In genomic region chr19:15790620-15791263, GRCm38 (mm10) we compare ENCODE assay signal across 11 mouse cellular contexts.
DNase-seq lines count a peak whose midpoint lies in the region; ATAC-seq and TF ChIP-seq lines count a peak whose summit lies in the region.
"Had no signal": no experiment of that assay in that cellular context is flagged by ENCODE, and none has a peak within 500 bp of the region (broad histone marks: within the 10 kb centered on the region; RNA-seq: fewer than 3 reads in every experiment).

No protein-coding gene starts in this region.

- no peak overlapping the region for H3K4me3 ChIP-seq in embryonic facial prominence, embryonic 11.5 days (ENCODE audit: low read depth, low read length)
- H3K4me3 ChIP-seq in embryonic facial prominence, embryonic 10.5 days, result no peak overlapping the region
- no peak overlapping the region for H3K4me3 ChIP-seq in lung, postnatal 0 days (ENCODE audit: low read depth, low read length)
- peak overlapping the region; percentile 5; the same call in 1 of the 2 replicates for H3K4me3 ChIP-seq in limb, embryonic 14.5 days (replicated peaks; ENCODE audit: low read length)
- no peak overlapping the region for H3K4me3 ChIP-seq in liver, postnatal 0 days (ENCODE audit: low read depth, low read length)

- ATAC-seq in embryonic facial prominence, embryonic 11.5 days (replicated peaks; ENCODE audit: insufficient number of reproducible peaks, low FRiP score, low TSS enrichment, low read depth), result no peak
- ATAC-seq in lung, postnatal 0 days, result no peak
- no peak for ATAC-seq in limb, embryonic 14.5 days (ENCODE audit: low FRiP score, low read depth)
- ATAC-seq in liver, postnatal 0 days, result no peak
- ATAC-seq: Patski had no signal

- H3K27me3 ChIP-seq in embryonic facial prominence, embryonic 11.5 days (ENCODE audit: control insufficient read depth, insufficient read depth, low read length), result no peaks in the 10 kb centered on the region
- H3K27me3 ChIP-seq in embryonic facial prominence, embryonic 10.5 days (replicated peaks; ENCODE audit: low read depth, poor library complexity, severe bottlenecking), result peaks cover 8% of the 10 kb centered on the region
- no peaks in the 10 kb centered on the region for H3K27me3 ChIP-seq in lung, postnatal 0 days (replicated peaks; ENCODE audit: insufficient read depth, low read length)
- H3K27me3 ChIP-seq in limb, embryonic 14.5 days (ENCODE audit: control insufficient read depth, insufficient read depth, low read length), result 0 out of 2 replicates have a peak, but pooled peaks cover 4% of the 10 kb centered on the region
- H3K27me3 ChIP-seq in liver, postnatal 0 days (ENCODE audit: insufficient read depth, low read length), result no peaks in the 10 kb centered on the region

- WGBS in embryonic facial prominence, embryonic 11.5 days, result 36% methylated on average over 13 of the region's 13 CpGs
- WGBS in embryonic facial prominence, embryonic 10.5 days, result 36% methylated on average over 13 of the region's 13 CpGs
- 20% methylated on average over 13 of the region's 13 CpGs for WGBS in lung, postnatal 0 days
- WGBS in limb, embryonic 14.5 days, result 17% methylated on average over 13 of the region's 13 CpGs
- WGBS in liver, postnatal 0 days (ENCODE audit: insufficient replicate concordance), result 51% methylated on average over 13 of the region's 13 CpGs

- H3K9me3 ChIP-seq in embryonic facial prominence, embryonic 11.5 days (replicated peaks; ENCODE audit: control insufficient read depth, low read length), result no peaks in the 10 kb centered on the region
- no peaks in the 10 kb centered on the region for H3K9me3 ChIP-seq in embryonic facial prominence, embryonic 10.5 days
- H3K9me3 ChIP-seq in lung, postnatal 0 days (ENCODE audit: low read length), result no peaks in the 10 kb centered on the region
- no peaks in the 10 kb centered on the region for H3K9me3 ChIP-seq in limb, embryonic 14.5 days (ENCODE audit: control insufficient read depth, low read length)
- no peaks in the 10 kb centered on the region for H3K9me3 ChIP-seq in liver, postnatal 0 days (ENCODE audit: low read length)

- H3K36me3 ChIP-seq in embryonic facial prominence, embryonic 11.5 days (replicated peaks; ENCODE audit: control insufficient read depth, insufficient read depth, low read depth, low read length), result no peaks in the 10 kb centered on the region
- no peaks in the 10 kb centered on the region for H3K36me3 ChIP-seq in embryonic facial prominence, embryonic 10.5 days (replicated peaks)
- no peaks in the 10 kb centered on the region for H3K36me3 ChIP-seq in lung, postnatal 0 days (ENCODE audit: insufficient read depth, low read length)
- no peaks in the 10 kb centered on the region for H3K36me3 ChIP-seq in limb, embryonic 14.5 days (ENCODE audit: control insufficient read depth, insufficient read depth, low read length)
- H3K36me3 ChIP-seq in liver, postnatal 0 days (replicated peaks; ENCODE audit: insufficient read depth, low read length), result no peaks in the 10 kb centered on the region

- no peak overlapping the region for H3K9ac ChIP-seq in embryonic facial prominence, embryonic 11.5 days (replicated peaks; ENCODE audit: low read length)
- H3K9ac ChIP-seq in lung, postnatal 0 days (replicated peaks; ENCODE audit: low read depth), result no peak overlapping the region
- H3K9ac ChIP-seq in limb, embryonic 14.5 days (ENCODE audit: low read depth, low read length, severe bottlenecking), result no peak overlapping the region
- no peak overlapping the region for H3K9ac ChIP-seq in liver, postnatal 0 days (replicated peaks)

- DNase-seq in embryonic facial prominence, embryonic 11.5 days (ENCODE audit: low spot score), result no peak
- no peak for DNase-seq in embryonic facial prominence, embryonic 10.5 days (ENCODE audit: low spot score)
- DNase-seq in lung, postnatal 0 days (ENCODE audit: low spot score), result no peak
- DNase-seq in lung, adult 18-20 months, result no peak
- no peak for DNase-seq in limb, embryonic 14.5 days (ENCODE audit: low spot score)
- DNase-seq in left cerebral cortex, postnatal 4 days, result no peak
- no peak for DNase-seq in layer of hippocampus, postnatal 25 days (ENCODE audit: extremely low spot score in 1 of 2, low spot score in 1 of 2)
- no peak for DNase-seq in liver, postnatal 0 days
- DNase-seq: kidney, postnatal 10 days; thymus, postnatal 25 days had no signal

- H3K4me1 ChIP-seq in embryonic facial prominence, embryonic 11.5 days (ENCODE audit: control insufficient read depth, insufficient read depth, low read length), result no peaks in the 10 kb centered on the region
- H3K4me1 ChIP-seq in embryonic facial prominence, embryonic 10.5 days, result peaks cover 8% of the 10 kb centered on the region
- H3K4me1 ChIP-seq in lung, postnatal 0 days (ENCODE audit: insufficient read depth, low read depth, low read length), result no peaks in the 10 kb centered on the region
- peaks cover 9% of the 10 kb centered on the region for H3K4me1 ChIP-seq in limb, embryonic 14.5 days (ENCODE audit: control insufficient read depth, insufficient read depth, low read length)
- H3K4me1 ChIP-seq in liver, postnatal 0 days (ENCODE audit: insufficient read depth), result no peaks in the 10 kb centered on the region; the same call in 1 of the 2 replicates

- intact Hi-C loops in left cerebral cortex, postnatal 4 days (cut with DNase I), result no loop called here

- TF ChIP-seq CTCF in lung, postnatal 0 days (IDR thresholded peaks at IDR 0.05), result no peak
- TF ChIP-seq CTCF in liver, postnatal 0 days (IDR thresholded peaks at IDR 0.05; ENCODE audit: low read depth), result no peak

- no peak for TF ChIP-seq EP300 in lung, postnatal 0 days (IDR thresholded peaks at IDR 0.05)
- TF ChIP-seq EP300 in liver, postnatal 0 days (IDR thresholded peaks at IDR 0.05; ENCODE audit: low read depth), result no peak

- H3K27ac ChIP-seq in embryonic facial prominence, embryonic 11.5 days (replicated peaks; ENCODE audit: low read depth, low read length), result no peak overlapping the region
- no peak overlapping the region for H3K27ac ChIP-seq in embryonic facial prominence, embryonic 10.5 days (replicated peaks)
- H3K27ac ChIP-seq in lung, postnatal 0 days (ENCODE audit: low read length), result no peak overlapping the region
- no peak overlapping the region for H3K27ac ChIP-seq in limb, embryonic 14.5 days (replicated peaks; ENCODE audit: low read depth, low read length)
- no peak overlapping the region for H3K27ac ChIP-seq in liver, postnatal 0 days (ENCODE audit: low read depth)

- 0 out of 2 replicates have a peak overlapping the region, but pooled peaks have one; percentile 11 for H3K4me2 ChIP-seq in embryonic facial prominence, embryonic 11.5 days (ENCODE audit: low read depth, low read length)
- H3K4me2 ChIP-seq in lung, postnatal 0 days (replicated peaks; ENCODE audit: low read depth, low read length), result peak overlapping the region; percentile 33; the same call in 1 of the 2 replicates
- peak overlapping the region; percentile 32 for H3K4me2 ChIP-seq in limb, embryonic 14.5 days (replicated peaks; ENCODE audit: low read depth, low read length, severe bottlenecking)
- no peak overlapping the region for H3K4me2 ChIP-seq in liver, postnatal 0 days (ENCODE audit: low read depth, low read length)

- no peak for TF ChIP-seq POLR2A in limb, embryonic 14.5 days (IDR thresholded peaks at IDR 0.05; ENCODE audit: borderline replicate concordance, extremely low read depth, insufficient read depth, insufficient read length)
